9 mouse cellular contexts compared by ENCODE assay signal in genomic region chr8:120232913-120233312, GRCm38 (mm10). TPM values are rescaled to one million over a fixed set of nuclear protein-coding genes. Genes with fewer than 3 reads are reported as not detected.
DNase-seq lines count a peak whose midpoint lies in the region; ATAC-seq and TF ChIP-seq lines count a peak whose summit lies in the region.
"Had no signal": no experiment of that assay in that cellular context is flagged by ENCODE, and none has a peak within 500 bp of the region (broad histone marks: within the 10 kb centered on the region; RNA-seq: fewer than 3 reads in every experiment).

No protein-coding gene starts in this region.

- H3K27ac ChIP-seq in left cerebral cortex, adult 2 months: peak overlapping the region; percentile 30
- no peak overlapping the region for H3K27ac ChIP-seq in heart, embryonic 13.5 days (replicated peaks)
- no peak overlapping the region for H3K27ac ChIP-seq in neural tube, embryonic 14.5 days (ENCODE audit: low read depth, low read length)

- peaks cover 38% of the 10 kb centered on the region for H3K27me3 ChIP-seq in heart, embryonic 13.5 days (replicated peaks)
- no peaks in the 10 kb centered on the region for H3K27me3 ChIP-seq in neural tube, embryonic 14.5 days (ENCODE audit: control insufficient read depth, insufficient read depth, low read length)

- H3K4me2 ChIP-seq in heart, embryonic 13.5 days: peak overlapping the region; percentile 80
- H3K4me2 ChIP-seq in neural tube, embryonic 14.5 days (ENCODE audit: low read depth, low read length): peak overlapping the region; percentile 92

- TF ChIP-seq CTCF in left cerebral cortex, adult 2 months (IDR thresholded peaks at IDR 0.05): no peak

- H3K9ac ChIP-seq in heart, embryonic 13.5 days: peak overlapping the region; percentile 65
- H3K9ac ChIP-seq in neural tube, embryonic 14.5 days (replicated peaks; ENCODE audit: low read depth, low read length): peak overlapping the region; percentile 42

- no peaks in the 10 kb centered on the region for H3K9me3 ChIP-seq in heart, embryonic 13.5 days
- no peaks in the 10 kb centered on the region for H3K9me3 ChIP-seq in neural tube, embryonic 14.5 days (ENCODE audit: control insufficient read depth, low read length)

- H3K4me1 ChIP-seq in heart, embryonic 13.5 days: peaks cover 64% of the 10 kb centered on the region
- peaks cover 58% of the 10 kb centered on the region for H3K4me1 ChIP-seq in neural tube, embryonic 14.5 days (ENCODE audit: control insufficient read depth, insufficient read depth, low read length)

- WGBS in heart, embryonic 13.5 days: 50% methylated on average over 13 of the region's 13 CpGs
- WGBS in neural tube, embryonic 14.5 days: 13% methylated on average over 13 of the region's 13 CpGs

- peak in 1 of 2 experiments; percentile 36 for DNase-seq in left cerebral cortex, adult 2 months (ENCODE audit: extremely low spot score in 1 of 2, low spot score in 2 of 2)
- no peak for DNase-seq in left cerebral cortex, adult 8-10 months (ENCODE audit: low spot score in 2 of 2)
- peak; percentile 41 to 58 for DNase-seq in kidney, postnatal 36 days
- DNase-seq in urinary bladder, adult 18-20 months (ENCODE audit: low spot score in 2 of 2): no peak
- DNase-seq in frontal cortex, postnatal 10 days (ENCODE audit: low spot score in 2 of 2): no peak

- no peak for ATAC-seq in heart, embryonic 13.5 days (ENCODE audit: extremely low read depth, insufficient number of reproducible peaks, low FRiP score, low TSS enrichment)
- no peak for ATAC-seq in neural tube, embryonic 14.5 days (ENCODE audit: low read depth)
- no peak for ATAC-seq in monocyte, adult 5-6 weeks (replicated peaks; ENCODE audit: insufficient number of reproducible peaks, low FRiP score, low TSS enrichment, poor library complexity, severe bottlenecking)

- intact Hi-C loops in left cerebral cortex, adult 2 months (cut with DNase I): no loop called here

- peaks cover 10% of the 10 kb centered on the region; the same call in 1 of the 2 replicates for H3K36me3 ChIP-seq in heart, embryonic 13.5 days
- no peaks in the 10 kb centered on the region for H3K36me3 ChIP-seq in neural tube, embryonic 14.5 days (ENCODE audit: control insufficient read depth, insufficient read depth, low read length)

- H3K4me3 ChIP-seq in left cerebral cortex, adult 2 months: peak overlapping the region; percentile 36
- H3K4me3 ChIP-seq in heart, embryonic 13.5 days: peak overlapping the region; percentile 69
- H3K4me3 ChIP-seq in neural tube, embryonic 14.5 days (ENCODE audit: low read depth, low read length): peak overlapping the region; percentile 26

RNA-seq across cellular contexts. Expression of gene Gse1, which starts 4.7 kb away (rescaled TPM):
- 100 to 1,000 TPM in 1 of 2 experiments, 10 to 100 TPM in 1; 77.7 to 105 TPM for total RNA-seq in left cerebral cortex, adult 2 months (2021)
- total RNA-seq in left cerebral cortex, adult 8-10 months (2022): 10 to 100 TPM; 71.5 to 78.0 (median 73.1) TPM
- polyA plus RNA-seq in heart, embryonic 13.5 days (2015; fragmentation: Nextera tagmentation; extraction: Ambion mirVana): 8.5 and 8.6 TPM in 2 replicates
- polyA plus RNA-seq in neural tube, embryonic 14.5 days (2014; fragmentation: Nextera tagmentation; extraction: Ambion mirVana): 19.2 and 23.3 TPM in 2 replicates
- total RNA-seq in monocyte, adult 5-6 weeks (2017): 9.9 to 23.3 TPM (median 10.5 TPM) in 3 replicates

RNA-seq across cellular contexts. Expression of gene Fam92b, which starts 55.6 kb away (rescaled TPM):
- total RNA-seq in left cerebral cortex, adult 2 months (2021): 1 to 10 TPM in 1 of 2 experiments, under 1 TPM in 1; 0.68 to 1.0 TPM
- total RNA-seq in left cerebral cortex, adult 8-10 months (2022): 1 to 10 TPM in 2 of 4 experiments, under 1 TPM in 2; 0.48 to 1.9 (median 0.86) TPM
- polyA plus RNA-seq in heart, embryonic 13.5 days (2015; fragmentation: Nextera tagmentation; extraction: Ambion mirVana): not detected in 2 replicates
- 1.7 TPM in 2 replicates for polyA plus RNA-seq in neural tube, embryonic 14.5 days (2014; fragmentation: Nextera tagmentation; extraction: Ambion mirVana)
- total RNA-seq in monocyte, adult 5-6 weeks (2017): not detected in 3 replicates
- total RNA-seq: ES-E14 had no signal

Comparison
In these comparisons a context has a peak if more than half of its experiments do, and no peak if none do; other contexts are left out.
1. DNase-seq: peak in kidney, postnatal 36 days (2 of 2); none in left cerebral cortex, adult 8-10 months (0 of 2), urinary bladder, adult 18-20 months (0 of 2) and frontal cortex, postnatal 10 days (0 of 2).
2. Peak in every context shown above with its lines, with median percentiles within 50 percentile points of each other: H3K4me3 ChIP-seq.